Comparison of ENCODE assay signal across 18 mouse cellular contexts in the genomic region with DNA sequence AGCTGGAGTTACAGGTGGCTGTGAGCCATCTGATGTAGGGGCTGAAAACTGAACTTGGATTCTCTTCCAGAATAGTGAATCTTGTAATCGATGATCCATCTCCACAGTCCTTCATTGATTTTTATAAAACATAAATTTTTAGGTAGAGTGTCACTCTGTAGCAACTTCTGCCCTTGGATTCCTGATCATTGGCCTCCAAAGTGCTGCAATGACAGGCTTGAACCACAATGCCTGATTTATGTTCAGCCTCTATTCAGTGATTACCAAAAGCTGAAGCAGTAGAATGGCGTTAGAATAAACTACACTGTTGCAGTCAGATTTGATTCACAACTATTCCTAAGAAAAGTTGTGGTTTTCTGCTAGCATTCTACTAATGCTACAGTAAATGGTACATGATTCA.
"Had no signal": no experiment of that assay in that cellular context is flagged by ENCODE, and none has a peak within 500 bp of the region (broad histone marks: within the 10 kb centered on the region; RNA-seq: fewer than 3 reads in every experiment).

No protein-coding gene starts in this region.

- H3K4me2 ChIP-seq: lung, embryonic 14.5 days; midbrain, embryonic 12.5 days; neural tube, embryonic 13.5 days; neural tube, embryonic 15.5 days; stomach, embryonic 15.5 days had no signal

- ATAC-seq: midbrain, embryonic 16.5 days had no signal

- H3K4me3 ChIP-seq: midbrain, embryonic 10.5 days; midbrain, embryonic 12.5 days; myocyte; neural tube, embryonic 13.5 days; neural tube, embryonic 15.5 days; stomach, embryonic 15.5 days had no signal

- H3K4me1 ChIP-seq: midbrain, embryonic 10.5 days; midbrain, embryonic 12.5 days; neural tube, embryonic 13.5 days; neural tube, embryonic 15.5 days; stomach, embryonic 15.5 days had no signal

- H3K9me3 ChIP-seq: midbrain, embryonic 10.5 days; midbrain, embryonic 12.5 days; neural tube, embryonic 13.5 days; neural tube, embryonic 15.5 days; stomach, embryonic 15.5 days had no signal

- H3K27me3 ChIP-seq: midbrain, embryonic 12.5 days; neural tube, embryonic 13.5 days; neural tube, embryonic 15.5 days; stomach, embryonic 15.5 days had no signal

- H3K27ac ChIP-seq: midbrain, embryonic 10.5 days; midbrain, embryonic 12.5 days; neural tube, embryonic 13.5 days; neural tube, embryonic 15.5 days; stomach, embryonic 15.5 days; stomach, postnatal 0 days had no signal

- DNase-seq: lung, adult 18-20 months; lung, embryonic 14.5 days; lung, postnatal 10 days; lung, postnatal 4 days; midbrain, embryonic 14.5 days; retina, postnatal 1 day; right cerebral cortex, postnatal 14 days; thymus, adult 2 months; thymus, postnatal 25 days; thymus, postnatal 4 days had no signal

- H3K36me3 ChIP-seq: midbrain, embryonic 10.5 days; midbrain, embryonic 12.5 days; neural tube, embryonic 13.5 days; neural tube, embryonic 15.5 days; stomach, embryonic 15.5 days had no signal

- H3K9ac ChIP-seq: lung, embryonic 14.5 days; midbrain, embryonic 12.5 days; neural tube, embryonic 13.5 days; neural tube, embryonic 15.5 days; stomach, embryonic 15.5 days had no signal
